Mouse (Mus musculus): ENCODE results near the gene Hist2h3c2. TPM values are rescaled to one million over a fixed set of nuclear protein-coding genes. Genes with fewer than 3 reads are reported as not detected.

Gene Hist2h3c2
- polyA plus RNA-seq, 1 experiment from 2014 or later: 1.1 TPM

Small RNA genes lying within 50 kb of the gene (microRNA-seq; reads per million reads assigned to microRNA genes)
- gene Gm44492: not detected
- gene Gm47311: not detected
- gene Gm47313: not detected

Other genes with a start within 250 kb of the Hist2h3c2 start
- 27.7 and 41.3 TPM in 2 replicates for gene Plekho1, start 243.1 kb downstream of the Hist2h3c2 start, polyA plus RNA-seq (2015; fragmentation: Nextera tagmentation; extraction: Ambion mirVana)
- 58.7 and 60.8 TPM in 2 replicates for gene Vps45, start 180.7 kb downstream of the Hist2h3c2 start, polyA plus RNA-seq (2015; fragmentation: Nextera tagmentation; extraction: Ambion mirVana)
- gene Otud7b, start 134.6 kb downstream of the Hist2h3c2 start, polyA plus RNA-seq (2015; fragmentation: Nextera tagmentation; extraction: Ambion mirVana): 6.5 and 8.7 TPM in 2 replicates
- 12.7 and 13.9 TPM in 2 replicates for gene Mtmr11, start 77.1 kb downstream of the Hist2h3c2 start, polyA plus RNA-seq (2015; fragmentation: Nextera tagmentation; extraction: Ambion mirVana)
- 131 and 152 TPM in 2 replicates for gene Sf3b4, start 66.8 kb downstream of the Hist2h3c2 start, polyA plus RNA-seq (2015; fragmentation: Nextera tagmentation; extraction: Ambion mirVana)
- gene Sv2a, start 58.0 kb downstream of the Hist2h3c2 start, polyA plus RNA-seq (2015; fragmentation: Nextera tagmentation; extraction: Ambion mirVana): 135 TPM in 2 replicates
- 52.7 and 57.2 TPM in 2 replicates for gene Bola1, start 19.4 kb downstream of the Hist2h3c2 start, polyA plus RNA-seq (2015; fragmentation: Nextera tagmentation; extraction: Ambion mirVana)
- not detected in 2 replicates for gene Hist2h2ab, start 19.3 kb downstream of the Hist2h3c2 start, polyA plus RNA-seq (2015; fragmentation: Nextera tagmentation; extraction: Ambion mirVana)
- gene Hist2h2ac, start 18.2 kb downstream of the Hist2h3c2 start, polyA plus RNA-seq (2015; fragmentation: Nextera tagmentation; extraction: Ambion mirVana): 1.3 TPM in 1 of 2 replicates, not detected in the other
- 4.9 and 5.5 TPM in 2 replicates for gene Hist2h2be, start 18.0 kb downstream of the Hist2h3c2 start, polyA plus RNA-seq (2015; fragmentation: Nextera tagmentation; extraction: Ambion mirVana)
- 31.6 and 34.2 TPM in 2 replicates for gene Hist2h2aa2, start 1.1 kb upstream of the Hist2h3c2 start, polyA plus RNA-seq (2015; fragmentation: Nextera tagmentation; extraction: Ambion mirVana)
- gene Hist2h2aa1, start 6.4 kb upstream of the Hist2h3c2 start, polyA plus RNA-seq (2015; fragmentation: Nextera tagmentation; extraction: Ambion mirVana): 6.1 and 9.9 TPM in 2 replicates
- 0.21 and 0.47 TPM in 2 replicates for gene Hist2h3c1, start 7.6 kb upstream of the Hist2h3c2 start, polyA plus RNA-seq (2015; fragmentation: Nextera tagmentation; extraction: Ambion mirVana)
- 2.8 and 3.1 TPM in 2 replicates for gene Hist2h4, start 24.2 kb upstream of the Hist2h3c2 start, polyA plus RNA-seq (2015; fragmentation: Nextera tagmentation; extraction: Ambion mirVana)
- gene Hist2h3b, start 29.5 kb upstream of the Hist2h3c2 start, polyA plus RNA-seq (2015; fragmentation: Nextera tagmentation; extraction: Ambion mirVana): 8.1 and 8.4 TPM in 2 replicates
- 1.5 and 2.1 TPM in 2 replicates for gene Hist2h2bb, start 30.6 kb upstream of the Hist2h3c2 start, polyA plus RNA-seq (2015; fragmentation: Nextera tagmentation; extraction: Ambion mirVana)
- gene Fcgr1, start 54.8 kb upstream of the Hist2h3c2 start, polyA plus RNA-seq (2015; fragmentation: Nextera tagmentation; extraction: Ambion mirVana): 1.7 and 2.3 TPM in 2 replicates
- not detected in 2 replicates for gene BC107364, start 213.2 kb upstream of the Hist2h3c2 start, polyA plus RNA-seq (2015; fragmentation: Nextera tagmentation; extraction: Ambion mirVana)